Mouse (Mus musculus) urinary bladder, postnatal 36 days (tissue): ENCODE measurements around the gene Ippk.

ENCODE experiments used
- DNase-seq, 2 experiments: peaks; one replicate each; pipeline ENCODE4 v3.0.0; 2022; ENCODE audit warnings: low spot score in 2 of 2, mixed read lengths in 1 of 2

The Ippk gene

GRCm38 (mm10) chr13:49428042-49428675, 7.1 kb downstream of the Ippk start:
- no peak for DNase-seq

GRCm38 (mm10) chr13:49430529-49430928, 9.5 kb downstream of the Ippk start:
- DNase-seq: no peak

- DNase-seq: no peak
Measured at GRCm38 (mm10) chr13:49433268-49434029, 12.4 kb downstream of the Ippk start.

- no peak for DNase-seq
Measured at GRCm38 (mm10) chr13:49435745-49436144, 14.7 kb downstream of the Ippk start.

- no peak for DNase-seq
Measured at GRCm38 (mm10) chr13:49436170-49436569, 15.1 kb downstream of the Ippk start.

- DNase-seq: no peak
Measured at GRCm38 (mm10) chr13:49444451-49444850, 23.4 kb downstream of the Ippk start.

GRCm38 (mm10) chr13:49449318-49449749, 28.3 kb downstream of the Ippk start:
- peak; percentile 79 to 83 for DNase-seq

- DNase-seq: no peak
Measured at GRCm38 (mm10) chr13:49460276-49460675, 39.2 kb downstream of the Ippk start.

GRCm38 (mm10) chr13:49460692-49461414, 39.8 kb downstream of the Ippk start:
- DNase-seq: peak in 1 of 2 experiments; percentile 43

- DNase-seq: peak in 1 of 2 experiments; percentile 24
Measured at GRCm38 (mm10) chr13:49461458-49462132, 40.5 kb downstream of the Ippk start.

GRCm38 (mm10) chr13:49462921-49463320, 41.9 kb downstream of the Ippk start:
- DNase-seq: no peak

- no peak for DNase-seq
Measured at GRCm38 (mm10) chr13:49465875-49466274, 44.8 kb downstream of the Ippk start.

GRCm38 (mm10) chr13:49466393-49467075, 45.5 kb downstream of the Ippk start:
- peak in 1 of 2 experiments; percentile 73 for DNase-seq

GRCm38 (mm10) chr13:49467585-49467984, 46.5 kb downstream of the Ippk start:
- no peak for DNase-seq

- DNase-seq: no peak
Measured at GRCm38 (mm10) chr13:49469002-49469401, 48.0 kb downstream of the Ippk start.

- no peak for DNase-seq
Measured at GRCm38 (mm10) chr13:49470319-49470718, 49.3 kb downstream of the Ippk start.

- DNase-seq: no peak
Measured at GRCm38 (mm10) chr13:49470806-49471205, 49.8 kb downstream of the Ippk start.

- no peak for DNase-seq
Measured at GRCm38 (mm10) chr13:49471981-49472675, 51.1 kb downstream of the Ippk start.

- no peak for DNase-seq
Measured at GRCm38 (mm10) chr13:49472676-49473005, 51.6 kb downstream of the Ippk start.

GRCm38 (mm10) chr13:49477887-49478286, 56.8 kb downstream of the Ippk start:
- DNase-seq: no peak

- no peak for DNase-seq
Measured at GRCm38 (mm10) chr13:49478851-49479374, 57.9 kb downstream of the Ippk start.
